Mouse (Mus musculus) heart, embryonic 16.5 days (tissue): ENCODE data around the gene Bin2. TPM values are rescaled to one million over a fixed set of nuclear protein-coding genes. Genes with fewer than 3 reads are reported as not detected.

Experiments
- ATAC-seq: fragments of 200-750 bp; cut with Nextera tagmentation; replicated peaks from 2 replicates; pipeline ENCODE4 v1.8.0; 2017; ENCODE audit warnings: moderate number of reproducible peaks; ENCODE audit not compliant: insufficient read depth, low FRiP score; ENCODE audit errors: extremely low read depth
- H3K27ac ChIP-seq: fragments of 300-500 bp; sonication (generic); 2 replicates; pipeline ENCODE4 v1.5.1; 2014; ENCODE audit warnings: mild to moderate bottlenecking, low read length, control low read depth, moderate library complexity
- H3K27me3 ChIP-seq: fragments of 300-500 bp; sonication (generic); 2 replicates; pipeline ENCODE4 v1.6.1; 2014; ENCODE audit warnings: low read length, mixed read lengths; ENCODE audit not compliant: control insufficient read depth, insufficient read depth
- H3K36me3 ChIP-seq: fragments of 300-500 bp; sonication (generic); 2 replicates; pipeline ENCODE4 v1.6.1; 2014; ENCODE audit not compliant: control insufficient read depth, insufficient read depth
- H3K4me1 ChIP-seq: fragments of 300-500 bp; sonication (generic); 2 replicates; pipeline ENCODE4 v1.6.1; 2014; ENCODE audit warnings: low read length, mixed read lengths; ENCODE audit not compliant: control insufficient read depth, insufficient read depth
- H3K4me2 ChIP-seq: fragments of 300-500 bp; sonication (generic); 2 replicates; pipeline ENCODE4 v1.6.1; 2014; ENCODE audit warnings: low read depth, mild to moderate bottlenecking, control low read depth, low read length
- H3K4me3 ChIP-seq: fragments of 300-500 bp; sonication (generic); 2 replicates; pipeline ENCODE4 v1.5.1; 2014; ENCODE audit warnings: mild to moderate bottlenecking, control low read depth, low read length
- H3K9ac ChIP-seq: fragments of 300-500 bp; sonication (generic); 2 replicates; pipeline ENCODE4 v1.6.1; 2014; ENCODE audit warnings: low read length, control low read depth
- H3K9me3 ChIP-seq: fragments of 300-500 bp; sonication (generic); replicated peaks from 2 replicates; pipeline ENCODE4 v1.6.1; 2016; ENCODE audit warnings: low read length; ENCODE audit not compliant: control insufficient read depth
- WGBS: fragments of 180-500 bp; shearing (Covaris S2); extraction: QIAGEN DNeasy Blood & Tissue Kit; methylation state at CpG from one replicate; pipeline ENCODE4 v1.1.7; 2014; 5-methylcytosine and 5-hydroxymethylcytosine counted together
- polyA plus RNA-seq: library from polyadenylated mRNA; unstranded; fragments of >200 nt; fragmentation: Nextera tagmentation; extraction: Ambion mirVana; gene quantifications from 2 replicates; pipeline ENCODE4 v1.2.1, GENCODE M21; 2015

Bin2 gene
- polyA plus RNA-seq, 1 experiment from 2014 or later, result 13.3 TPM

GRCm38 (mm10) chr15:100635851-100636645, 33.3 kb downstream of the Bin2 start:
- Histone ChIP-seq H3K4me1 (peaks cover 17% of the 10 kb centered on the region), H3K4me3 (peak overlapping the region; percentile 71), H3K27ac (peak overlapping the region; percentile 48; the same call in 1 of the 2 replicates), H3K9me3 (no peaks in the 10 kb centered on the region), H3K4me2 (peak overlapping the region; percentile 97), H3K36me3 (no peaks in the 10 kb centered on the region), H3K27me3 (peaks cover 17% of the 10 kb centered on the region), H3K9ac (peak overlapping the region; percentile 70)
- ATAC-seq, result no peak
- WGBS, result 4% methylated on average over 38 of the region's 38 CpGs

DNA sequence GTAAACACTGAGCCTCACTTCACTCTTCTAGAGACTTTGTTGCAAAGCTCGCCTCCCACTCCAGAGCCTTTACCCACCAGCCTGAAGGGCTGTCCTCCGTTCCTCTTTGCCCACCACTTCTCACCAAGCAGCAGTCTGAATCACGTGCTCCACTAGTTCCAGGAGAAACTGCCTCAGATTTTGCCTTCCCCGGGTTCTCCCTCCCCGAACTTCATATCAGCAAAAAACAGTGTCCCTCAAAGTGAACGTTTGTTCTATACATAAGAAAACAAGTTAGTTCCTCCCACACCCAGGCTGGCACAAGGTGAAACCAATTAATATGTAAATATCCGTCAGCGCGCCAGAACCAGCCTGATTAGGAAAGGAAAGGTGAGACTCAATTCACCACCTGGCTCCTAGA, 34.1 kb downstream of the Bin2 start:
- Histone ChIP-seq H3K4me1 (peaks cover 12% of the 10 kb centered on the region), H3K9ac (no peak overlapping the region), H3K4me2 (peak overlapping the region; percentile 97), H3K4me3 (peak overlapping the region; percentile 71), H3K27ac (no peak overlapping the region), H3K36me3 (no peaks in the 10 kb centered on the region), H3K27me3 (peaks cover 17% of the 10 kb centered on the region), H3K9me3 (no peaks in the 10 kb centered on the region)
- 13% methylated on average over 9 of the region's 9 CpGs for WGBS
- ATAC-seq, result no peak

GRCm38 (mm10) chr15:100633341-100633740, 36.0 kb downstream of the Bin2 start:
- WGBS, result 77% methylated on average over 10 of the region's 10 CpGs
- no peaks in the 10 kb centered on the region for H3K36me3 ChIP-seq
- peaks cover 17% of the 10 kb centered on the region for H3K27me3 ChIP-seq
- no peak overlapping the region for H3K4me2 ChIP-seq
- no peaks in the 10 kb centered on the region for H3K9me3 ChIP-seq
- no peak overlapping the region for H3K4me3 ChIP-seq
- ATAC-seq, result no peak
- no peak overlapping the region for H3K27ac ChIP-seq
- H3K4me1 ChIP-seq, result peaks cover 12% of the 10 kb centered on the region
- H3K9ac ChIP-seq, result no peak overlapping the region

DNA sequence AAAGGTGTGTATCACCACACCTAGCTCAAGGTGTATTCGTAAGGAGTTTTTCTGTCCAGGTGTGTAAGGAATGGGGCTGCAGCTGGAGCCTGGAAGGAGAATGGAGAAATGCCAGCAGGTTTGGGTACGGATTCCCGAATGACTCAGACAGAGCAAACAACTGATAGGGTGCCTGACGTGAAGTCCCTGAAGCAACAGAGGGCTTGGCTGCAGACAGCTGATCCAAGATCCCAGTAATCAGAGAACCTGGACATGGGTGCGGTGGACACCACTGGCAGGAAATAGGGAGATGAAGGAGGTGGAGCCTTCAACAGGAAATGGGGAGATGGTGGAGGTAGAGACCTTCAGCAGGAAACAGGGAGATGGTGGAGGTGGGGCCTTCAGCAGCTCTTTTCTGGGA, 37.0 kb downstream of the Bin2 start:
- no peak overlapping the region for H3K9ac ChIP-seq
- H3K36me3 ChIP-seq, result no peaks in the 10 kb centered on the region
- H3K9me3 ChIP-seq, result no peaks in the 10 kb centered on the region
- no peak overlapping the region for H3K27ac ChIP-seq
- no peak overlapping the region for H3K4me3 ChIP-seq
- peaks cover 20% of the 10 kb centered on the region for H3K4me1 ChIP-seq
- H3K27me3 ChIP-seq, result peaks cover 11% of the 10 kb centered on the region
- no peak for ATAC-seq
- no peak overlapping the region for H3K4me2 ChIP-seq
- 60% methylated on average over 5 of the region's 5 CpGs for WGBS

GRCm38 (mm10) chr15:100631454-100632170, 37.7 kb downstream of the Bin2 start:
- no peaks in the 10 kb centered on the region for H3K36me3 ChIP-seq
- no peak overlapping the region for H3K4me3 ChIP-seq
- H3K4me2 ChIP-seq, result no peak overlapping the region
- ATAC-seq, result no peak
- peaks cover 8% of the 10 kb centered on the region for H3K27me3 ChIP-seq
- no peak overlapping the region for H3K27ac ChIP-seq
- WGBS, result 72% methylated on average over 12 of the region's 12 CpGs
- H3K4me1 ChIP-seq, result peaks cover 15% of the 10 kb centered on the region
- no peak overlapping the region for H3K9ac ChIP-seq
- H3K9me3 ChIP-seq, result no peaks in the 10 kb centered on the region

GRCm38 (mm10) chr15:100630126-100630525, 39.2 kb downstream of the Bin2 start:
- Histone ChIP-seq H3K4me2 (no peak overlapping the region), H3K9ac (no peak overlapping the region), H3K27ac (no peak overlapping the region; the same call in 1 of the 2 replicates), H3K27me3 (no peaks in the 10 kb centered on the region; the same call in 1 of the 2 replicates), H3K4me3 (no peak overlapping the region), H3K9me3 (no peaks in the 10 kb centered on the region), H3K36me3 (no peaks in the 10 kb centered on the region), H3K4me1 (peaks cover 9% of the 10 kb centered on the region)
- no peak for ATAC-seq
- 84% methylated on average over 3 of the region's 3 CpGs for WGBS

- no peak overlapping the region for H3K4me3 ChIP-seq
- no peak overlapping the region for H3K9ac ChIP-seq
- H3K27me3 ChIP-seq, result no peaks in the 10 kb centered on the region
- H3K9me3 ChIP-seq, result no peaks in the 10 kb centered on the region
- H3K27ac ChIP-seq, result peak overlapping the region; percentile 46; the same call in 1 of the 2 replicates
- peak; percentile 50; the same call in 1 of the 2 replicates for ATAC-seq
- 50% methylated on average over 7 of the region's 7 CpGs for WGBS
- H3K4me1 ChIP-seq, result peaks cover 9% of the 10 kb centered on the region
- H3K4me2 ChIP-seq, result no peak overlapping the region
- no peaks in the 10 kb centered on the region for H3K36me3 ChIP-seq
Observed at GRCm38 (mm10) chr15:100628797-100629196, 40.6 kb downstream of the Bin2 start.

GRCm38 (mm10) chr15:100627774-100628370, 41.5 kb downstream of the Bin2 start:
- peak overlapping the region; percentile 20; the same call in 1 of the 2 replicates for H3K4me2 ChIP-seq
- WGBS, result 18% methylated on average over 11 of the region's 11 CpGs
- no peaks in the 10 kb centered on the region for H3K9me3 ChIP-seq
- H3K4me1 ChIP-seq, result peaks cover 9% of the 10 kb centered on the region
- 0 out of 2 replicates have a peak overlapping the region, but pooled peaks have one; percentile 14 for H3K9ac ChIP-seq
- H3K27ac ChIP-seq, result peak overlapping the region; percentile 51
- no peaks in the 10 kb centered on the region for H3K36me3 ChIP-seq
- ATAC-seq, result no peak
- H3K4me3 ChIP-seq, result no peak overlapping the region
- no peaks in the 10 kb centered on the region for H3K27me3 ChIP-seq
